Mouse (Mus musculus) hindlimb bud, embryonic 11.5 days (tissue): ENCODE data around the gene Trim71.

ENCODE experiments used
- DNase-seq: peaks from one replicate; pipeline ENCODE4 v3.0.0-alpha.2; 2012; ENCODE audit warnings: low read depth, low spot score; ENCODE audit errors: extremely low spot score

Trim71 gene

DNA sequence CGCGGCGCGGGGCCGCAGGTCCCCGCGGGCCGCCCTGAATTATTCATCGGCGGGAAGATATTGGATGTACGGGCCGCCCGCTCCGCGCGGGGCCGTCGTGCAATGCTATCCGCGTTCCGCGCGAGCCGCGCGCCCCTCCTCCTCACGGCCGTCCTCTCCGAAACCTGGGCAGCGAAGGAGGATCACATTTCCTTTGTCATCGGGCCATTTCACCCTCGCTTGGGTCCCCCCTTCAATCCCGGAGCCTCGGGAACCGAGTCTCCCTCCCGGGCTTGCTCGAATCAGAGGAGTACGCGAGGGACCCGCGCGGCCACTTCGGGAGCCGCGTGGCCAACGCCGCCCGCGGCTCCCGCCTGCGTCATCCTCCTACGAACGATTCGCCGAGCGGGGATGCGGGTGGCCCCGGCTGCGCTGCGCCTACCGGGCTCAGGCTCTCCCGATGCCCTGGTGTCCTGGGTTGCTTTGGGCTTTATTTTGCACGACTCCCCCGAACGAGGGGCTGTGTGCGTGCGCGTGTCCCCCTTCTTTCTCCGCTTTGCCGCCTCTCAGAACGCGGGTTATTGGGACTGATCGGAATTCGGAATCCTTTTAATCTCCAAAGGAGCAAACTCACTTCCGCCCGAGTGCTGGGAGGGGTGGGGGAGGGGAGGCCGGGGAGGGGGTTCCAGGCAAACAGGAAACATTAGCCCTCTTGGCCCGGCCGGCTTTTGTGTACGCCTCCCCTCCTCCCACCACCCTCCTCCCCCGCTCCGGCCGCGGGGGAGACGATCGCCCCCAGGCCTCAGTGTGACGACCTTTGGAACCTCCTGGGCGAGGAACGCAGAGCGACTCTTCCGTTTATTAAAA lies at the start of gene Trim71:
TSS of gene Trim71 (minus strand) at position 609 of the 846 bp plus-strand sequence.
- no peak for DNase-seq

DNA sequence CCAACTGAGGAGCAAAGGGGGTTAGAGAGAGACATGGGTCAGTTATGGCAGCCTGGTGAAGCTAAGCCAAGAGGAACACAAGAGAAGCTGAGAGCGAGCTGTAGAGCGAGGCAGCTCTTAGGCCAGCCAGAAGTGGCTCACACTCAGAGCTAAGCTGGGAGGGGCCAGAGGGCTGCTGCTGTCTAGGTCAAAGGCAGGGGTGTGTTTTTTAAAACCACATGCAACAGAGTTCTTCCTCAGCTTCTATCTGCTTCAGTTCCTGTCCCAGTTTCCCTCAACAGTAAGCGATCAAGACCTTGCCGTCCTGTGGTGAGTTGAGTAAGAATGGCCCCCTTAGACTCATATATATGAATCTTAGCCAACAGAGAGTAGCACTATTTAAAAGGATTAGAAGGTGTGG lies 48.9 kb upstream of the Trim71 start:
- DNase-seq = no peak

DNA sequence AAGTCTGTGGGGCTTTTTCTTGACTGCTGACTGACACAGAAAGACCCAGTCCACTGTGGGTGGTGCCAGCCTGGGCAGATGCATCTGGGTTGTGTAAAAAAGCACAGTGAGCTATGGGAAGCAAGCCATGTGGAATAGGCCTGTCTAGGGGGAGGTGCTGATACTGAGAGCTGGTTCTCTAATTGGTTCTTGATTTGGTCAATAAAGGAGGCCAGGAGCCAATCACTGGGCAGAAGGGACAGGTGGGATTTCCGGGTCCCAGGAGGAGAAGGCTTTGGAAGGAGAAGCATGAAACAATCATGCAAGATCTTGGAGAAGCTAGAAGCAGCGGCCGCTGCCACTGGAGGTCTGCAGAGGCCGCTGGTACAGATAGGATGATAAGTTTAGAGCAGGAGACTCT lies 48.4 kb upstream of the Trim71 start:
- no peak for DNase-seq

DNA sequence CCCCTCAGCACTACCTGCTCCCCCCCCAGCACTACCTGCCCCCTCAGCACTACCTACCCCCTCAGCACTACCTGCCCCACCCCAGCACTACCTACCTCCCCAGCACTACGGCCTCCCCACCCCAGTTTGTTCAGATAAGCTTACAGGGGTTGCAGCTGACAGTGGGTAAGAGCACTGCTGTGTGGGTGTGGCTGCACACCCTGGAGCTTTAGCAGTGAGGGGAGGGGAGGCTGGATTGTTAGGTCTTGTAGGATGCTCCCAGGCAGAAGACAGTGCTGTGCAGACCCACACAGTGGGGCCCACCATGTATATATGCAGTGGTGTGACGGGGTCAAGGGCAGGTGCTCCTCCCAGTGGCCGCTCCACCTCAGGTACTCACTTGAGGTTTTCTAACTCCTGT lies 46.1 kb upstream of the Trim71 start:
- no peak for DNase-seq

DNA sequence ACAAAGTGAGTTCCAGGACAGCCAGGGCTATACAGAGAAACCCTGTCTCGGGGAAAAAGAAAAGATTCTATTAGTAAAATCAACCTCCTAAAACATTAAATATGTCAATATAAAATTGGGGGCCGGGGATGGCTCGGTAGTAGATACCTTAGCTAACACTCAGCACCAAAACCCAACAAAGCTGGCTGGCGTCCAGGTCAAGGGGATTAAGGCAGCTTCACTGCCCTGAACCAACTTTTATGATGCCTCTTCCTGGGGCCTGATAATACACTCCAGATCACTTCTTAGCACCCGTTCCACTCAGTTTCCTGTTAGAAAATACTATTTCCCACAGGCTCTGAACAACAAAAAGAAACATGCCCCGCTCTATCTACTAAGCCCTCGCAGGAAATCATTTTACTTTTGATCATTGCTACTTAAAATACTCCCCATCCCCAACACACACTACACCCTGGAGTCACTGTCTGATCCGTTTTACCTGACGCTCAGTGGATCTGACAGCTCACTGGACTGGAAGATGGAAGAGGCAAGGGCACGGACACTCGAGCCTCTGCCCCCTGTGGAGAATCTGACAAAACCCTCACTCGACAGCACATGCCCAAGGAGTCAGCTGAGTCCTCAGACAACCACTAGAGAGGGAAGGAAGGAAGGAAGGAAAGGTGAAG lies 39.8 kb upstream of the Trim71 start:
- DNase-seq = no peak

DNA sequence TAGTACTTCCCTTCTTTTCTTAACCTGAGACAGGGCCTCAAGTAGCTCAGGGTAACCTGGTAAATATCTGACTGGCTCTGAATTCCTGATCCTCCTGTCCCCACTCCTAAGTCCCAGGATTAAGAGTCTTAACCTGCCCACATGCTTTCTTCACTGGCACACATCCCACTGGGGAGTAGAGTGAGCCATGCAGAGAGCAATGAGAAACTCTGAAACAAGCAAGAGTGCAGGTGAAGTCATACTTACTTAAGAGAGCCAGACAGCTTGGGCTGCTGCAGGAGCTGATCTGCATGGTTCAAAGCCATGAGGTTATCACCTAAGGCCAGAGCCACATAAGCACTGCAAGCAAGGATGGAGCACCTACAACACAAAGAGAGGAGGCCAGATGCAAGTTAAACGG lies 36.9 kb upstream of the Trim71 start:
- DNase-seq = no peak

DNA sequence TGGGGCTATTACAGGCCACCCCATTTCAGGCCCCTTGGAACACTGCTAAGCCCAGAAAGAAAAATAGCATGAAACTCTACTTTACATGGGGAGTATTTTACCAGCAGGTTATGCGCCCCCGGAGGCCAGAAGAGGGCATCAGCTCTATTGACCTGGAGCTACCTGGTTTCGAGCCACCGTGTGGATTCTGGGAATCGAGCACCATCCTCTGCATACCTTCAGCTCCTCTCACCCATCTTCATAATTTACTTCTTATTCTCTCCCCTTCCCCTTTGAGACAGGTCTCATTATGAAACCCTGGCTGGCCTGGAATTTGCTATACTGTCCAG lies 20.8 kb upstream of the Trim71 start:
- no peak for DNase-seq

GRCm38 (mm10) chr9:114584183-114585016 lies 20.2 kb upstream of the Trim71 start:
- DNase-seq = no peak

GRCm38 (mm10) chr9:114583812-114584182 lies 19.6 kb upstream of the Trim71 start:
- no peak for DNase-seq

DNA sequence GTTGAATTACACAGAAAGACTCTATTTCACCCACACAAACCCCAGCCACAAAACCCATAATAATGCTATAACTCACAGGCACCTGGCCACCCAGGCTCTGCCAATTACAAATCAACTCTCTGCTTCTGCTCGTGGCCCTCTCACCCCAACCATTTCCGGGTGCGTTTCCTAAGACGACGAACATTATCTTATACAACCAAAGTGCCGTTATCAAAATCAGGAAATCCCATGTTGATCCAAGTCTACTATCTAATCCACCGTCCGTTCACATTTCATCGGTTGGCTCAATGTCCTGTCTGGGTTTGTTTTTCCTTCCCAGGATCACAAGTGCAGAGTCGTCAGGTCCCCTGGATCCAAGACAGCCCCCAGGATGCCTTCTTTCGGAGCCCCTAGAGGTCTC lies 14.5 kb upstream of the Trim71 start:
- no peak for DNase-seq

- no peak for DNase-seq
Observed at GRCm38 (mm10) chr9:114576001-114576400, 11.8 kb upstream of the Trim71 start.

DNA sequence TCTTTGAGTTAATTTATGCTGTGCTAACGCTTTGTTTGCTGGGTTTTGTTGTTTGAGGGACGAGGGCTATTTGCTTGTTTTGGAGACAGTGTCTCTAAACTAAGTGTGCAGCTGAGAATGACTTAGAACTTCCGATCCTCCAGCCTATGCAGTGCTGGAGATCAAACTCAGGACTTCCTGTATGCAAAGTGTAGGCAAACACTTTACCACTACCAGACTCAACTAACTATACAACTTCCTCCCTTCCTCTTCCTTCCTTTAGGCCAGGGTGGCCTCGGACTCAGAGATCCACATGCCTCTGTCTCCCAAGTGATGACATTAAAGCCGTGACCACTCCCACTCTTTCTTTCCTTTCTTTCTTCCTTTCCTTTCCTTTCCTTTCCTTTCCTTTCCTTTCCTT lies 9.4 kb upstream of the Trim71 start:
- DNase-seq = no peak

DNA sequence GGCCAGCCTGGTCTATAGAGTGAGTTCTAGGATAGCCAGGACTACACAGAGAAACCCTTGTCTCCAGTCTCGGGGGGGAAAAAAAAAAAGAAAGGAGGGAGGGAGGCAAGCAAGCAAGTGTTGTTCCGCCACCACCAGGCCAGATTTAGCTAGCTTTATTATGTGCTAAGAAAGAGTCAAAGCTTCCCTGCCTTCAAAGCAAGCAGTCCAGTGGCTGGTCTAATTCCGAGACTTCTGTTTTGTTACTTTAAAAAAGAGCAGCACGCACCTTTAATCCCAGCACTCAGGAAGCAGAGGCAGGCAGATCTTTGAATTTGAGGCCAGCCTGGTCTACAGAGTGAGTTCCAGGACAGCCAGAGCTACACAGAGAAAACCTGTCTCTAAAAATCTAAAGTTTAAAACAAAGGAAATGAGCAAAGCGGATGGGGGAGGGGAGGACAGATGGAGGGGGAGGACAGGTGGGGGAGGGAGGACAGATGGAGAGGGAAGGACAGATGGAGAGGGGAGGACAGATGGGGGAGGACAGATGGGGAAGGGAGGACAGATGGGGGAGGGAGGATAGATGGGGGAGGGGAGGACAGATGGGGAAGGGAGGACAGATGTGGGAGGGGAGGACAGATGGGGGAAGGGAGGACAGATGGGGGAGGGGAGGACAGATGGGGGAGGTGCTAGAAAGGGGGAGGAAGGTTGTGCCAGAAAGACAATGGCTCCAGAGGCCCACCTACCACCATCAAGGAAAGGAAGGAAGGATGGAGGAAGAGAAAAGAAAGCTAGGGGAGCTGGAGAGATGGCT lies 4.7 kb upstream of the Trim71 start:
- DNase-seq = no peak

DNA sequence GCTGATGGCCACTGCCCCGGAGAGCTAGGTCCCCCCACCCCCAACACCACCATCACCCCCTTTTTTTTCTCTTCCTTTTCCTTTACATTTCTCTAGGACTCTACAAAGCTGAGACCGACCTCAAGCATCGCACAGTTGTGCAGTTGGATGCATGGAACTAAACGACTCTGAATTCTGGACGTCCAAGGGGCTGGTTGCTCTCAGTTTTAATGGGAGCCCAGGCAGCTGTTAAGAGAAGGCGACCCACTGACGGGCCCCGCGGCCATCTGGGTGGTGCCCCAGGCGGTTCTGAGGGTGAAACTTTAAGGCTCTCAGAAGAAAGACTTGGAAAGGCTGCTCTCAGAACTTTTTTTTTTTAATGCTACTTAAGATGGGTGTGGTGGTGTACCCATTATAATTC lies 498 bp upstream of the Trim71 start:
- no peak for DNase-seq

DNA sequence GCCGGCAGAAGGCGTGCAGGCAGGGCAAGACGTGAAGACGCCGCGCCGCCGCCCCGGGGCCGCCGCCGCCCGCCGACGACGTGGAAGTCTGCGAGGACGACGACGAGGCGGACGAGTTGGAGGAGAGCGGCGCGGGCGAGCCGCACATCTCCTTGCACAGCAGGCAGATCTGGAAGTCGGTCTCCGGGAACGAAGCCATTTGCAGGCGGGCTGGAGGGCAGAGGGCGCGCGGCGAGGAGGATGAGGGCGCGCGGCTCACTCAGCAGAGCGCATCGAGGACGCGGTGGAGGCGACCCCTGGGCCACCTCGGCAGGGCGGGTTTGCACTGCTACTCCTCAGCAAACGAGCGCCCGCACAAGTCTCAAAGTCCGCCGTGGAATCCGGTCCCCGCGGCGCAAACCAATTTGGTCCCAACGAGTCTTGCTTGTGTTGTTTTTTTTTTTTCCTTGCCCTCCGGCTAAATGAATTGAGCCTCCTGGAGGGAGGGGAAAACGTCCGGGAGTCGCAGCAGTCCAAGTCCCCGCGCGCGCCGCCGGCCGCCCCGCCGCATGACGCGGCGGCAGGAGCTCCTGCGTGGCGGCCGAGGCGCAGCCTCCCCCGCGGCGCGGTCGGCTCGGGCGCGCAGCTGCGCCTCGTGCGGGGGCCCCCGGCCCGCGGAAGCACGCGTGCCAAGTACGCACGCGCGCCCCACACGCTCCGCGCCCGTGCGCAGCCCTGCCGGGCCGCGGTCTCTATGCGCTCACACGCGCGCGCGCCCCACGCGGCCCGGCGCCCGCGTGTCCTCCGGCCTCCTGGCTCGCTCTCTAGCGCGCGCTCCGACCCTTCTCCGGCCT lies 1.0 kb downstream of the Trim71 start:
- no peak for DNase-seq

- no peak for DNase-seq
Observed at GRCm38 (mm10) chr9:114562031-114562918, 1.9 kb downstream of the Trim71 start.

DNA sequence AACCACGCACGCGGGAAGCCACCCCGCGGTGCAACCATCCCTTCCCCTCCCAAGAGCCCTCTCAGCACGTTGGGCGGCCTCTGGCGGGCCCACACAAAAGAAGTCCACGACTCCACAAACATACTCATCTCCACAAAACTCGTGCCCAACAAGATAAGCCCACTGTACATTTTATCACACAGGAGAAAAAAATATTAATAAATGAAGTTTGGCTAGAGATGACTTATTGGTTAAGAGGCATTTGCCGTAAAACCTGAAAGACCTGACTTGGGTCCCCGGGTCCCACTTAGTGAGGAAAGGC lies 2.5 kb downstream of the Trim71 start:
- DNase-seq = no peak

DNA sequence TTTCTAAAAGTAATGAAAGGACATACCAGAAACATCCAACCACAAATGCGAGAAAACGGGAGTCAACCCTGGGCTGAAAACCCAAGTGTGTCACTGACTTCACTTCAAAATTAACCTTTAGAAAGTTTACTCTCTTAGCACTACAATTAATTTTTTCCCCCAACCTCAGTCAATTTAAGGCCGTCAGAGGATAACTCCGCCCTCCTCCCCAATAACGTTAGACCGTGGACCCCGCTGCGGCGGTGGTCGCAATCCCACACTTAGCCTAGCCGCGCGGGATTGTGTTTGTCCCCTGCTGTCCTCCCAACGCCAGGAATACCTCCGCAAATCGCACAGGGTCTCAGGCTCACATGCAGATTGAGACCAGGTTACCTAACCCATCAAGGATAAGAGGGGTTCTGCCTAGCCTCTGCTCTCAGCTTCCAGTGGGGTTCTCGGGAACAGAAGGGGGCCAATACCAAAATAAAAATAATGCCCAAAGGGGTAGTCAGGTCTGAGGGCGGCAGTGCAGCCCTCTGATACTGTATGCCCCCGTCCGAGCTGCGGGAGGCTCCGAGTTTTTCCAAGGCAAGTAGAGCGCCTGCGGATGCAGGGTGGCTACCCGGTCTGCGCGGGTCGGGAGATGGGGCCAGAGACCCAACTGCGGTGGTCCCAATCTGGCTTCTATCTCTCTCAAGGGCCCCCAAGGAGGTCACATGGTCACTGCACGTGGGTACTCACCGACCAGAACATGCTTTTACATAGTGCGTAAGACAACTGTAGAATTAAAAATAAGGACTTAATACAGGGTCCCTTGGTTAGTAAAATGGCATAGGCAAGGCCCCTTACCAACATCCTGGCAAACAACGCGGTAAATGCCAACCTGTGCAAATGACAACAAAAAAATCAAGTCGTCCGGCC lies 3.1 kb downstream of the Trim71 start:
- no peak for DNase-seq
